Mouse (Mus musculus): ENCODE results near the gene Obscn. TPM values are rescaled to one million over a fixed set of nuclear protein-coding genes. Genes with fewer than 3 reads are reported as not detected.

The Obscn gene
- polyA plus RNA-seq, 1 experiment from 2014 or later = 0.31 TPM

GRCm38 (mm10) chr11:58995061-58995806, 141.0 kb downstream of the Obscn start:
- no peak for ATAC-seq

GRCm38 (mm10) chr11:58994337-58994826, 141.8 kb downstream of the Obscn start:
- peaks cover 18% of the 10 kb centered on the region for H3K36me3 ChIP-seq (replicated peaks; ENCODE audit: insufficient read depth, low read length)
- WGBS (ENCODE audit: insufficient replicate concordance) = 2% methylated on average over 35 of the region's 35 CpGs
- H3K9ac ChIP-seq (replicated peaks) = peak overlapping the region; percentile 41; the same call in 1 of the 2 replicates
- peak; percentile 76 for DNase-seq
- H3K9me3 ChIP-seq (ENCODE audit: low read length) = no peaks in the 10 kb centered on the region
- H3K4me3 ChIP-seq (ENCODE audit: low read depth, low read length) = peak overlapping the region; percentile 40
- peaks cover 2% of the 10 kb centered on the region; the same call in 1 of the 2 replicates for H3K27me3 ChIP-seq (ENCODE audit: insufficient read depth, low read length)
- H3K4me2 ChIP-seq (ENCODE audit: low read depth, low read length) = peak overlapping the region; percentile 66
- peaks cover 19% of the 10 kb centered on the region for H3K4me1 ChIP-seq (ENCODE audit: insufficient read depth)
- H3K27ac ChIP-seq (ENCODE audit: low read depth) = no peak overlapping the region
- ATAC-seq = peak; percentile 59
- TF ChIP-seq CTCF (IDR thresholded peaks at IDR 0.05; ENCODE audit: low read depth) (peak; percentile 38), EP300 (IDR thresholded peaks at IDR 0.05; ENCODE audit: low read depth) (no peak)

More at GRCm38 (mm10) chr11:58995061-58995806, 141.0 kb downstream of the Obscn start:
- TF ChIP-seq EP300 (IDR thresholded peaks at IDR 0.05; ENCODE audit: low read depth) (no peak), CTCF (IDR thresholded peaks at IDR 0.05; ENCODE audit: low read depth) (no peak)
- 61% methylated on average over 9 of the region's 9 CpGs for WGBS (ENCODE audit: insufficient replicate concordance)
- DNase-seq = no peak
- Histone ChIP-seq H3K4me3 (ENCODE audit: low read depth, low read length) (no peak overlapping the region), H3K27ac (ENCODE audit: low read depth) (no peak overlapping the region), H3K4me1 (ENCODE audit: insufficient read depth) (peaks cover 19% of the 10 kb centered on the region), H3K27me3 (ENCODE audit: insufficient read depth, low read length) (peaks cover 2% of the 10 kb centered on the region; the same call in 1 of the 2 replicates), H3K9ac (replicated peaks) (no peak overlapping the region), H3K9me3 (ENCODE audit: low read length) (no peaks in the 10 kb centered on the region), H3K36me3 (replicated peaks; ENCODE audit: insufficient read depth, low read length) (peaks cover 10% of the 10 kb centered on the region), H3K4me2 (ENCODE audit: low read depth, low read length) (0 out of 2 replicates have a peak overlapping the region, but pooled peaks have one; percentile 26)

- TF ChIP-seq EP300 (IDR thresholded peaks at IDR 0.05; ENCODE audit: low read depth) (no peak), CTCF (IDR thresholded peaks at IDR 0.05; ENCODE audit: low read depth) (no peak)
- DNase-seq (no peak), ATAC-seq (no peak)
- Histone ChIP-seq H3K4me2 (ENCODE audit: low read depth, low read length) (no peak overlapping the region), H3K4me3 (ENCODE audit: low read depth, low read length) (no peak overlapping the region), H3K27ac (ENCODE audit: low read depth) (no peak overlapping the region), H3K36me3 (replicated peaks; ENCODE audit: insufficient read depth, low read length) (peaks cover 30% of the 10 kb centered on the region), H3K4me1 (ENCODE audit: insufficient read depth) (peaks cover 19% of the 10 kb centered on the region), H3K9ac (replicated peaks) (no peak overlapping the region), H3K27me3 (ENCODE audit: insufficient read depth, low read length) (peaks cover 2% of the 10 kb centered on the region; the same call in 1 of the 2 replicates), H3K9me3 (ENCODE audit: low read length) (no peaks in the 10 kb centered on the region)
- 53% methylated on average over 6 of the region's 6 CpGs for WGBS (ENCODE audit: insufficient replicate concordance)
Measured at GRCm38 (mm10) chr11:58993091-58993670, 143.0 kb downstream of the Obscn start.

GRCm38 (mm10) chr11:58991911-58992310, 144.3 kb downstream of the Obscn start:
- Histone ChIP-seq H3K4me2 (ENCODE audit: low read depth, low read length) (no peak overlapping the region), H3K27ac (ENCODE audit: low read depth) (no peak overlapping the region), H3K4me1 (ENCODE audit: insufficient read depth) (peaks cover 19% of the 10 kb centered on the region), H3K9ac (replicated peaks) (no peak overlapping the region), H3K36me3 (replicated peaks; ENCODE audit: insufficient read depth, low read length) (peaks cover 42% of the 10 kb centered on the region), H3K9me3 (ENCODE audit: low read length) (no peaks in the 10 kb centered on the region), H3K27me3 (ENCODE audit: insufficient read depth, low read length) (peaks cover 2% of the 10 kb centered on the region; the same call in 1 of the 2 replicates), H3K4me3 (ENCODE audit: low read depth, low read length) (no peak overlapping the region)
- 70% methylated on average over 3 of the region's 3 CpGs for WGBS (ENCODE audit: insufficient replicate concordance)
- TF ChIP-seq EP300 (IDR thresholded peaks at IDR 0.05; ENCODE audit: low read depth) (no peak), CTCF (IDR thresholded peaks at IDR 0.05; ENCODE audit: low read depth) (no peak)
- ATAC-seq (no peak), DNase-seq (no peak)

- TF ChIP-seq EP300 (IDR thresholded peaks at IDR 0.05; ENCODE audit: low read depth) (no peak), CTCF (IDR thresholded peaks at IDR 0.05; ENCODE audit: low read depth) (no peak)
- WGBS (ENCODE audit: insufficient replicate concordance) = 64% methylated on average over 9 of the region's 9 CpGs
- ATAC-seq (no peak), DNase-seq (no peak)
- Histone ChIP-seq H3K4me1 (ENCODE audit: insufficient read depth) (peaks cover 16% of the 10 kb centered on the region), H3K36me3 (replicated peaks; ENCODE audit: insufficient read depth, low read length) (peaks cover 53% of the 10 kb centered on the region), H3K4me2 (ENCODE audit: low read depth, low read length) (no peak overlapping the region), H3K4me3 (ENCODE audit: low read depth, low read length) (no peak overlapping the region), H3K27me3 (ENCODE audit: insufficient read depth, low read length) (peaks cover 2% of the 10 kb centered on the region; the same call in 1 of the 2 replicates), H3K27ac (ENCODE audit: low read depth) (no peak overlapping the region), H3K9ac (replicated peaks) (no peak overlapping the region; the same call in 1 of the 2 replicates), H3K9me3 (ENCODE audit: low read length) (no peaks in the 10 kb centered on the region)
Measured at GRCm38 (mm10) chr11:58990794-58991193, 145.4 kb downstream of the Obscn start.

GRCm38 (mm10) chr11:58990141-58990540, 146.1 kb downstream of the Obscn start:
- H3K4me2 ChIP-seq (ENCODE audit: low read depth, low read length) = no peak overlapping the region
- ATAC-seq = no peak
- TF ChIP-seq CTCF (IDR thresholded peaks at IDR 0.05; ENCODE audit: low read depth) (no peak), EP300 (IDR thresholded peaks at IDR 0.05; ENCODE audit: low read depth) (no peak)
- H3K4me3 ChIP-seq (ENCODE audit: low read depth, low read length) = no peak overlapping the region
- DNase-seq = no peak
- H3K9ac ChIP-seq (replicated peaks) = no peak overlapping the region
- peaks cover 10% of the 10 kb centered on the region for H3K4me1 ChIP-seq (ENCODE audit: insufficient read depth)
- H3K27ac ChIP-seq (ENCODE audit: low read depth) = no peak overlapping the region
- 79% methylated on average over 17 of the region's 17 CpGs for WGBS (ENCODE audit: insufficient replicate concordance)
- H3K9me3 ChIP-seq (ENCODE audit: low read length) = no peaks in the 10 kb centered on the region
- peaks cover 2% of the 10 kb centered on the region; the same call in 1 of the 2 replicates for H3K27me3 ChIP-seq (ENCODE audit: insufficient read depth, low read length)
- peaks cover 59% of the 10 kb centered on the region for H3K36me3 ChIP-seq (replicated peaks; ENCODE audit: insufficient read depth, low read length)

All from liver, postnatal 0 days (tissue).